Mouse (Mus musculus) embryonic fibroblast, embryonic 13.5 days (primary cell): ENCODE measurements around the gene Calr4.

Source experiments
- CTCF ChIP-seq: IDR thresholded peaks from 2 replicates; pipeline ENCODE4 v1.5.1; 2011; ENCODE audit warnings: mild to moderate bottlenecking, control low read depth, low read length, moderate library complexity, borderline replicate concordance; ENCODE audit not compliant: insufficient read depth
- POLR2A ChIP-seq: IDR thresholded peaks from 2 replicates; pipeline ENCODE4 v1.6.1; 2011; ENCODE audit warnings: low read depth, mild to moderate bottlenecking, control low read depth, low read length, moderate library complexity

DNA sequence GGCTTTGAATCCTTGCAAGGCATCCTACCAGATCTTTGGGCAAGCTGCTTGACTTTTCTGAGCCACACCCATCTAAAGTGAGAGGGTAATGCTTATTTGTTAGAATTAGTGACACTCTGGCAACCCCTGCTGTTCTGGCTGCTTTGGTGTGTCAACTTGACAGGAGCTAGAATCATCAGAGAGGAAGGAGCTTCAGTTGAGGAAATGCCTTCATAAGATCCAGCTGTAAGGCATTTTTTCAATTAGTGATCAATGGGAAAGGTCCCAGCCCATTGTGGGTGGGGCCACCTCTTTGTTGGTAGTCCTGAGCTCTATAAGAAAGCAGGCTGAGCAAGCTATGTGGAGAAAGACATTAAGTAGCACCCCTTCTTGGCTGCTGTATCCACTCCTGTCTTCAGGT lies 6.9 kb downstream of the Calr4 start:
- TF ChIP-seq CTCF (no peak), POLR2A (no peak)
